Mouse (Mus musculus) lung, adult 2 months (tissue): ENCODE measurements around the gene Fpgs. TPM values are rescaled to one million over a fixed set of nuclear protein-coding genes. Genes with fewer than 3 reads are reported as not detected.

Experiments used
- DNase-seq: peaks from one replicate; pipeline ENCODE4 v3.0.0; 2022
- H3K4me1 ChIP-seq: fragments of 200-500 bp; 2 replicates; pipeline ENCODE4 v1.6.1; 2011; ENCODE audit warnings: low read length; ENCODE audit not compliant: control insufficient read depth, insufficient read depth
- H3K4me3 ChIP-seq: fragments of 200-500 bp; replicated peaks from 2 replicates; pipeline ENCODE3; 2011; ENCODE audit warnings: low read depth, mild to moderate bottlenecking, control low read depth, low read length; ENCODE audit errors: extremely low read depth
- CTCF ChIP-seq: fragments of 200-500 bp; IDR thresholded peaks from 2 replicates; pipeline ENCODE4 v1.5.1; 2011; ENCODE audit warnings: mild to moderate bottlenecking, low read length, control low read depth; ENCODE audit not compliant: insufficient read depth
- POLR2A ChIP-seq: fragments of 200-500 bp; IDR thresholded peaks from 2 replicates; pipeline ENCODE4 v1.6.1; 2011; ENCODE audit warnings: low read depth, mild to moderate bottlenecking, control low read depth, low read length, borderline replicate concordance; ENCODE audit errors: extremely low read depth
- WGBS: fragments of 180-500 bp; shearing (Covaris S2); methylation state at CpG from one replicate; pipeline ENCODE4 v1.1.7; 2018; 5-methylcytosine and 5-hydroxymethylcytosine counted together
- polyA plus RNA-seq: library from polyadenylated mRNA; depleted of rRNA; stranded (reverse); fragments of >200 nt; gene quantifications from 2 replicates; pipeline ENCODE4 v1.2.3, GENCODE M21; 2012; rRNA removed

Gene Fpgs
- polyA plus RNA-seq, 1 experiment = 42.1 TPM

DNA sequence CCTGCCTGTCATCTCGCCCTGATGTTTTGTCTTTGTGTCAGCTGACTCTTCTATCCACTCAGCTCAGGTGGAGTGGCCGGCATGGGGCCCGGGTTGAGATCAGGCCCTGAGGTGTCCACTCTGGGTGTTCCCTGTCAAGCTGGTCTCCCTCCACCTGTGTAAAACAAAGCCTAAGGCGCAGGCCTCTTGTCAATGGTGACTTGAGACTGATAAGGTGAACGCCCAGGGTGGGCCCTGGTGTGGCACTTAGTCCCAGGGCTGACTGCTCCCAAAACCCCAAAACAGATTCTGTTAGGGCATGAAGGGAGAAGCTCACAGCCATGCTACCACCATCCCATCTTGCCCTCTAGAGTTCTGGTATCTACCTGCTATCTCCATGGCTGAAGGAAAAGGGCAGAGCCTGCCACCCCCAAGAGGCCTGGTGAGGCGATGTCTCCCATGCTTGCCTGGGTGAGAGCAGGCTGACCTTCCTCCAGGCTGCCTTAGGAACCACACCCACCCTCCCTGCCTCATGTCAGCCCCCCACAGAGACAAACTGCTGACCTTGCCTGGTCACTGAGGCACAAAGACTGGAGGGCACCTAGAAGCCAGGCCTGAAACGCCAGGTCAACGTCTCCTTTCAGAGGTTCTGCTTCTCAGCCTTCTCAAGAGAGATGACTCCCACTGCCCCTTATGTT is 59.0 kb downstream of the Fpgs start:
- WGBS = 87% methylated on average over 8 of the region's 8 CpGs
- no peak for DNase-seq
- peaks cover 20% of the 10 kb centered on the region for H3K4me1 ChIP-seq
- TF ChIP-seq CTCF (no peak), POLR2A (no peak)
- H3K4me3 ChIP-seq = no peak overlapping the region

DNA sequence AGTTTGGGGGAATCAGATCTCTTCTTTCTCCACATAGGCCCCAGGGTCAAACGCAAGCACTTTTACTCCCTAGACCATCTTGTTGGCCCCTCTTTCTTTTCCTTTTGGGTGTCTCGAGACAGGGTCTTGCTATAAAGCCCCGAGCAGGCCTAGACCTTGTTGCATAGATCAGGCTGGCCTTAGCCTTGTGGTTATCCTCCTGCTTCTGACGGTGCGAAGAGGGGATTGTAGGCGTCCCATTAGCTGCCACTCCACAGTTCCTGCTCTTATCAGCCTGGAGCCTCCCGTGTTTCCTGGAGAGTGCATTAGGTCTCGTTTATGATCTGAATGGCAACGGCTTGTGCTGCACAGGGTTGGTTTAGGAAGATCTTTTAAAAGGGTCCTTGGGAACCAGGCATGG is 59.9 kb downstream of the Fpgs start:
- H3K4me1 ChIP-seq = peaks cover 20% of the 10 kb centered on the region
- 64% methylated on average over 9 of the region's 9 CpGs for WGBS
- TF ChIP-seq POLR2A = no peak
- TF ChIP-seq CTCF = no peak
- no peak for DNase-seq
- no peak overlapping the region for H3K4me3 ChIP-seq

DNA sequence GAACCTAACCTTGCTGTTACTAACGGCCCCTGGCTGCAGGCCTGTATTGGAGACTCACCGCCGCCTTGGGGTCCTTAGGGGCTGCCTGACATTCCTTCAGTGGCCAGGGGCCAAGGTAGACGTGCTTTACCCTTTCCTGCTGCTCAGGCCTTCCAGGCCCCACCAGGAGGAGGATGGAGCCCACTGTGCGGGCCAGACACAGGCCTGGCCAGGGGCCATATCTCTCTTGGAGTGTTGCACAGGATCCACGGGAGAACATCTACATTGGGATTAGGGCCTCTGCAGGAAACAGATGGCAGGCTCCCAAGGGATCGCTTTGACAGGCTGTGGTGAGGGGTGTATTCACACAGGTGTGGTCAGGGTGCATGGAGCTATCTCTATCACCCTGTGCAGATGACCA is 61.1 kb downstream of the Fpgs start:
- Histone ChIP-seq H3K4me3 (no peak overlapping the region), H3K4me1 (peaks cover 23% of the 10 kb centered on the region)
- 47% methylated on average over 7 of the region's 7 CpGs for WGBS
- no peak for DNase-seq
- no peak for TF ChIP-seq POLR2A
- no peak for TF ChIP-seq CTCF

- WGBS = 79% methylated on average over 5 of the region's 5 CpGs
- peaks cover 29% of the 10 kb centered on the region for H3K4me1 ChIP-seq
- DNase-seq = no peak
- H3K4me3 ChIP-seq = no peak overlapping the region
- TF ChIP-seq CTCF (no peak), POLR2A (no peak)
Observed at GRCm38 (mm10) chr2:32641810-32642209, 62.1 kb downstream of the Fpgs start.

GRCm38 (mm10) chr2:32640550-32641051 is 63.3 kb downstream of the Fpgs start:
- DNase-seq = no peak
- TF ChIP-seq CTCF (no peak), POLR2A (no peak)
- Histone ChIP-seq H3K4me1 (peaks cover 27% of the 10 kb centered on the region), H3K4me3 (no peak overlapping the region)
- WGBS = 48% methylated on average over 6 of the region's 6 CpGs

DNA sequence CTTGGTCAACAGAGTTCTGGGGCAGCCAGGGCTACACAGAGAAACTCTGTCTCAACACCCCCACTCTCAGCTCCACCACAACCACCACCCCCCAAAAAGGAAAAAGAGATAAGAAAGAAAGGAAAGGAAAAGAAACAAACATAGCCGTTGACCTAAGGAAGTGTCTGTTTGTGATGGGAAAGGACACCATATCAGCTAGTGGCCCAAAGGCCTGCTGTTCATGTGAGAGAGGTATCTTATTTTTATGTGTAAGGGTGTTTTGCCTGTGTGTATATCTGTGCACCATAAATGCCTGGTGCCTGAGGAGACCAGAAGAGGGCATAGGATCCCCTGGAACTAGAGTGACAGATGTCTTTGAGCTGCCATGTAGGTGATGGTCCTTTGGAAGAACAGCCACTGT is 64.3 kb downstream of the Fpgs start:
- no peak for TF ChIP-seq CTCF
- no peak for TF ChIP-seq POLR2A
- H3K4me1 ChIP-seq = peaks cover 21% of the 10 kb centered on the region
- 42% methylated on average over 1 of the region's 1 CpGs for WGBS
- no peak overlapping the region for H3K4me3 ChIP-seq
- no peak for DNase-seq

GRCm38 (mm10) chr2:32637778-32638281 is 66.1 kb downstream of the Fpgs start:
- 14% methylated on average over 11 of the region's 11 CpGs for WGBS
- TF ChIP-seq CTCF (no peak), POLR2A (no peak)
- no peak overlapping the region for H3K4me3 ChIP-seq
- DNase-seq = peak; percentile 61
- H3K4me1 ChIP-seq = peaks cover 28% of the 10 kb centered on the region

GRCm38 (mm10) chr2:32636617-32637016 is 67.3 kb downstream of the Fpgs start:
- WGBS = 86% methylated on average over 7 of the region's 7 CpGs
- TF ChIP-seq POLR2A = no peak
- TF ChIP-seq CTCF = no peak
- H3K4me1 ChIP-seq = peaks cover 29% of the 10 kb centered on the region
- H3K4me3 ChIP-seq = no peak overlapping the region
- DNase-seq = no peak

- TF ChIP-seq POLR2A = no peak
- TF ChIP-seq CTCF = no peak
- Histone ChIP-seq H3K4me1 (peaks cover 31% of the 10 kb centered on the region), H3K4me3 (no peak overlapping the region)
- WGBS = 71% methylated on average over 10 of the region's 10 CpGs
- DNase-seq = no peak
Observed at GRCm38 (mm10) chr2:32634277-32635105, 69.5 kb downstream of the Fpgs start.

GRCm38 (mm10) chr2:32633660-32634059 is 70.3 kb downstream of the Fpgs start:
- 52% methylated on average over 5 of the region's 5 CpGs for WGBS
- TF ChIP-seq POLR2A = peak; percentile 39; the same call in 1 of the 2 replicates
- TF ChIP-seq CTCF = no peak
- Histone ChIP-seq H3K4me1 (peaks cover 35% of the 10 kb centered on the region), H3K4me3 (no peak overlapping the region)
- no peak for DNase-seq

Other genes with a start within 250 kb of the Fpgs start
- 23.7 and 24.0 TPM in 2 replicates for gene Fam102a, start 168.8 kb downstream of the Fpgs start, polyA plus RNA-seq
- gene Dpm2, start 133.3 kb downstream of the Fpgs start, polyA plus RNA-seq = 116 and 118 TPM in 2 replicates
- 0.12 and 0.55 TPM in 2 replicates for gene Pip5kl1, start 129.3 kb downstream of the Fpgs start, polyA plus RNA-seq
- gene 9430097D07Rik, start 128.5 kb downstream of the Fpgs start, polyA plus RNA-seq = not detected in 2 replicates
- 39.5 and 40.4 TPM in 2 replicates for gene St6galnac4, start 117.0 kb downstream of the Fpgs start, polyA plus RNA-seq
- 59.0 and 59.8 TPM in 2 replicates for gene St6galnac6, start 104.4 kb downstream of the Fpgs start, polyA plus RNA-seq
- 27.6 and 65.9 TPM in 2 replicates for gene Ak1, start 82.4 kb downstream of the Fpgs start, polyA plus RNA-seq
- 713 and 858 TPM in 2 replicates for gene Eng, start 57.5 kb downstream of the Fpgs start, polyA plus RNA-seq
- 103 and 137 TPM in 2 replicates for gene Cdk9, start 8.9 kb upstream of the Fpgs start, polyA plus RNA-seq
- 167 and 260 TPM in 2 replicates for gene Sh2d3c, start 16.9 kb upstream of the Fpgs start, polyA plus RNA-seq
- 0.18 and 0.41 TPM in 2 replicates for gene 6330409D20Rik, start 36.9 kb upstream of the Fpgs start, polyA plus RNA-seq
- 65.3 and 67.8 TPM in 2 replicates for gene Tor2a, start 53.1 kb upstream of the Fpgs start, polyA plus RNA-seq
- gene Ttc16, start 71.5 kb upstream of the Fpgs start, polyA plus RNA-seq = 9.7 and 12.0 TPM in 2 replicates
- 5.6 and 10.7 TPM in 2 replicates for gene Ptrh1, start 71.6 kb upstream of the Fpgs start, polyA plus RNA-seq
- gene Cfap157, start 80.3 kb upstream of the Fpgs start, polyA plus RNA-seq = 2.1 and 2.4 TPM in 2 replicates
- gene Stxbp1, start 143.1 kb upstream of the Fpgs start, polyA plus RNA-seq = 26.3 and 37.9 TPM in 2 replicates
- 205 and 224 TPM in 2 replicates for gene Fam129b, start 172.0 kb upstream of the Fpgs start, polyA plus RNA-seq